Mouse (Mus musculus): Measurements from ENCODE around the gene Rxfp4. TPM values are rescaled to one million over a fixed set of nuclear protein-coding genes. Genes with fewer than 3 reads are reported as not detected.

The Rxfp4 gene
- total RNA-seq, 1 experiment from 2014 or later = not detected

DNA sequence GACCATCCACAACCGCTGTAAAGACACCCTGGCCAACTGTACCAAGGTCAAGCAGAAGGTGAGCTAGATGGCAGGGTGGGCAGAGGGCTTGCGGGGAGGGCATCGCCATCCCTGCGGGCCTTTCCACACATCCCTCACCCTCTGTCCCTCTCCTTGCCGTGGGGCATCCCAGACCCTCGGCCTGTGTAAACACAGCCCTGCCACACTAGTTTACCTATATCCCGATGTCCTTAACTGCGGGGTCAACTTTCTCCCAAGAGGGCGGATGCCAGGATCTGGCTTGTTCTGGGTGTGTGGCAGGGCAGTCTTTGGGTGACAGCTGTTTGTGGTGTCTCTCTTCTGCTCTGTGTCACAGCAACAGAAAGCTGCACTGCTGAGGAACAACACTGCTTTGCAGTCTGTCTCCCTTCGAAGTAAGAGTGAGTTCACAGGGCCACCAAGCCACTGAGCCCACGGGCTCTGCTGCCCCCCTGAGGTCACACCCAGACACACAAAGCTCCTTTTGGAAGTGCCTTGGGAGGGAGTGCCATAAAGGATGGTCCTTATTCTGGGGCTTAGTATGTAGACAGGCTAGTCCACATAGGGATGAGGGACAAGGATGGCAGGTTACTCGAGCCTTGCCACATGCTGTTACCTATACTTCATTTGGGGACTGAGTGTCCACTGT, 20.9 kb downstream of the Rxfp4 start:
- ATAC-seq (ENCODE audit: extremely low read depth, insufficient number of reproducible peaks, low FRiP score, poor library complexity, severe bottlenecking) = peak; percentile 36; the same call in 1 of the 2 replicates

DNA sequence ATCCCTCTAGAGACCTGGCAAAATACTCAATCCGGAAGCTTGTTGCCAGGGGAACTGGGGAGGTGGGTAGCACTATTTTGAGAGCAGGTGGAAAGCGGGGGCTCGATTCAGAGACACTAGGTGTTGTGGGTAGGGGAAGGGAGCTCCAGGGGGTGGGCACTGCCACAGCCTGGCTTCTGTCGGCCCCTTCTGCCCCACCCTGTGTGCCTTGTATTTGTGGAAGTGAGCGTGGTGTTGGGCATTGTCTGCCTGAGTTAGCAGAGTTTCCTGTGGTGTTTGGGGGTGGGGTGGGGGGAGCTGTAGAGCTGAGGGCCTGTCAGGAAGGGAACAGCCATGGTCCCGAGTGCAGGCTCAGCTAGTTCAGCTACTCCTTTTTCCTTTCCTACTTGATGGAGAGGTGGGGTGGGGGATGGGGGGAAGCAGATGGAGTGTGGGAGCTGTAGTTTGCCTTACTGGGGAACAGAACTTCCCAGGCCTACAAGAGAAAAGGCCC, 22.0 kb downstream of the Rxfp4 start:
- no peak for ATAC-seq (ENCODE audit: extremely low read depth, insufficient number of reproducible peaks, low FRiP score, poor library complexity, severe bottlenecking)

DNA sequence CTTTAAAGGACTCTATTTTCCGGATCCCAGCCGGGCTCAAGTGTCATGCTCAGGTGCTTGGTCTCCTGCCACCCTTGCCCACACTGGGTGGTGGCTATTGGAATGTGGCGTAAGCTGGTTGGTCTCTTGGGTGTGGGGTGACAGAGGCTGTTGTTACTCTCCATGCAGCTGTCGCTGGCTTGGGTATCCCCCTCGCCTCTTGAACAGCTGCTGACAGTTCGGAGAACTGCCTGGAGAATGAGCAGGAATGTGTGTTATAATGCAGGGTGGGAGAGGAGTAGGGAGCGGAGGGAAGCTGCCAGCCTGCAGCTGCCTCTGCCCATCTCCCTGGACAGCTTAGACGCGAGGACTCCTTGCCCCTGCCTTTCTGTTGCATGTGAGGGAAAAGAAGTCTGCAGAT, 22.9 kb downstream of the Rxfp4 start:
- ATAC-seq (ENCODE audit: extremely low read depth, insufficient number of reproducible peaks, low FRiP score, poor library complexity, severe bottlenecking) = no peak

DNA sequence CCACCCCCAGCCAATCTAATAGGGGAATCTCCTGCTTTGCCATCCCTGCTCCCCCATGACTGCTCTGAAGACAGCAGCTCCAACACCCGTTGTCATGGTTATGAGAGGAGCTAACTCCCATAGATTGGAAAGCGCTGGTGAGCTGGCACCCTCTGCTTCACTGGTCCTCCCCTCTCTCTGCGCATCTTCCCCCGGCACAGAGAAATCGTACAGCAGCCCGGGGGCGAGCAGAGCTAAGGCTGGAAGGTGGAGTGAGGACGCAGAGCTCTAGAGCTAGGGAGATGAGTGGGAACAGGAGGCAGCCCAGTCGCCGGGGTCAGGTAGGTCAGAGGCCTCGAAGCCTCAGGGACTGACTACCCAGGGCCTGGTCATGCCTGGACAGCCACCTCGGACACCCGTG, 23.7 kb downstream of the Rxfp4 start:
- no peak for ATAC-seq (ENCODE audit: extremely low read depth, insufficient number of reproducible peaks, low FRiP score, poor library complexity, severe bottlenecking)

DNA sequence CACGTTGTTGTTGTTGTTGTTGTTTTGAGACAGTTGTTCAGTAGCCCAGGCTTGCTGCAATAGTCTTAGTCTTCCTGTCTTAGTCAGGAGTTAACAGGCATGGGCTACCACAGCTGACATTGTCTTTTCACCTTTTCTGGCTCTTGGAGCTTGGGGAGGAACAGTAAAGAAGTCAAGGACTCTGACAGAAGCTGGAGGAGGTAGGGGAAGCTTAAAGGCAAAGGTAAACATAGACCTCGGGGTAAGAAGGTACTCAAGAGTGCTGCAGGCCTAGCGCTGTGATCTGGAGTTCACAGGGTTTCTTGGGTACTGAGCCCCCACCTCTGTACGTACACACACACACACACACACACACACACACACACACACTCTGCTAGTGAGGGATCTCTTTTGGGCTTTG, 24.2 kb downstream of the Rxfp4 start:
- no peak for ATAC-seq (ENCODE audit: extremely low read depth, insufficient number of reproducible peaks, low FRiP score, poor library complexity, severe bottlenecking)

DNA sequence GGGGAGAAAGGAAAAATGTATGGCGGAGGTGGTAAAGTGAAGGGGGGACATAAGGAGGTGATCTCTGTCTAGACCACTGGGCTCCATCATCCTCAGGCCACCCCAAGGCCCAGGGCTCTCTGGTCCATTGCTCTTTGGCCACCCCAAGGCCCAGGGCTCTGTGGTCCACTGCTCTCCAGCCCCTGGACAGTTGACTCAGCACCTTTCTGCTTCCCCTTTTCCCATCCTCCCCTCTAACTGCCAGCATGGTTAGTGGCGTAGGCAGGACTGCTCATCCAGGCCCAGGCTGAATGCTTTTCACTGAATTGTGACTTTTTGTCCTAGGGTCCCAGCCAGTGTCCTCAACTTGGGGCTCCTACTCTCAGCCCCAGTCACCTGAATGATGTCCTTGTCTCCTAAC, 25.4 kb downstream of the Rxfp4 start:
- peak; percentile 39 for ATAC-seq (ENCODE audit: extremely low read depth, insufficient number of reproducible peaks, low FRiP score, poor library complexity, severe bottlenecking)

DNA sequence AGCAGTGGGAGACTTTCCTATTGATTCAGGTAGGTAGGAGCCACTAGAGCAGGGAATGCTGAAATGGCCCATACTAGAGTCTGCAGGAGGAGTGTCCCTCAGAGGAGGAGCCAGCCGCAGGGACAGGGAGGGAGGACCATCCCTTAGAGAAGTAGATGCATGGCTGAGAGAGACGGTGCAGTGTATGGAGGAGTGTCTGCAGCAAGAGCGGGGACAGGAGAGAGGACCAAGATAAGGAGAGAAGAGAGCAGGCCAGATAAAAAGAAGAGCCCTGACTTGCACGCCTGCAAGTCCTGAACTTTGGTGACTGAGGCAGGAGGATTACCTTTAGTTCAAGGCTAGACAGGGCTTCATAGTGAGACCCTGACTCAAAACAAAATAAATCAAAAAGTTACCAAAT, 25.8 kb downstream of the Rxfp4 start:
- no peak for ATAC-seq (ENCODE audit: extremely low read depth, insufficient number of reproducible peaks, low FRiP score, poor library complexity, severe bottlenecking)

DNA sequence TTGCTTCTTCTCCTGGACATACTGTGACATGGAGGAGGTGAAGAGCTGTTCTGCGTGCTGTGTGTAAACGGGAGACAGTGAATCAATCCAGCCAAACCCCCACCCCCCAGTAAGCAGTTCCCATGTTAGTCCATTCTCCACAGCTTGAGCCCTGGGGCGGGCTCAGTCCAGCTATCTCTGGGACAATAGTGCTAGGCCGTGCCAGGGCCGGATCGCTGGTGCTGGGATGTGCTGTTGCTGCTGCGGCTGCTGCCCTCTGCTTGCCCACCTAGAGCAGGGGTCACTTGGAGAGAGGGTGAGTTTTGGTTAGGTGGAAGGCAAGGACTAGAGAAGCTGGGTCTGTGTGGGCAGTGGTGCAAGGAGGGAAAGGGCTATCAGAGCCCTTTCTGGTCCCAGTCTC, 26.6 kb downstream of the Rxfp4 start:
- no peak for ATAC-seq (ENCODE audit: extremely low read depth, insufficient number of reproducible peaks, low FRiP score, poor library complexity, severe bottlenecking)

DNA sequence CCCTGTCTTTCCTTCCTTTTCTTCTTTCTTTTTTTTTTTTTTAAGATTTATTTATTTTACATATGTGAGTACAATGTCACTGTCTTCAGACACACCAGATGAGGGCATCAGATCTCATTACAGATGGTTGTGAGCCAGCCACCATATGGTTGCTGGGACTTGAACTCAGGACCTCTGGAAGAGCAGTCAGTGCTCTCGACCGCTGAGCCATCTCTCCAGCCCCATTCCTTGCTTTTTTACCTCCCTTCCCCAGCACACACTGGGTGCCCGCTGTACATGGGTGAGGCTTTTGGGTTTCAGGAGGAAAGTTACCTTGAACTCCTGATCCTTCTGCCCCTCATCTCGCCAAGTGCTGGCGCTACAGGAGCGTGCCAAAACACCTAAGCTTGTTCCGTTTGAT, 27.4 kb downstream of the Rxfp4 start:
- ATAC-seq (ENCODE audit: extremely low read depth, insufficient number of reproducible peaks, low FRiP score, poor library complexity, severe bottlenecking) = no peak

DNA sequence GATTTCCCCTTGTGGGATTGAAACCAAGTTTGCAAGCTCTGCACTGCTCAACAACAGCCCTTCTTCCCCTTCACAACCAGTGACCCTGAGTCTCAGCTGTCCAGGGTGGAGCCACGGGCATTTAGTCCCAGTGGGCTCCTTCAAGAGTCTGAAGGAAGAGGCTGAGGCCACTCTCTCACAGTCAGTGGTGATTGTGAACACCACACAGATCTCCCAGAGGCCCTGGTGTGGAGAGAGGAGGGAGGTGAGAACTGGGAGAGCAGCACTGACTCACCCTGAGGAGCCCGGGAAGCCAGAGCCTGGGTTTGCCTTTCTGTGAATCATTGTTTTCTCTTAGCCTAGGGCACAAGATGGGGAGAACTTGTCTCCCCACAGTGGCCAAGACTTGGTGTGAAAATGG, 28.0 kb downstream of the Rxfp4 start:
- ATAC-seq (ENCODE audit: extremely low read depth, insufficient number of reproducible peaks, low FRiP score, poor library complexity, severe bottlenecking) = no peak

DNA sequence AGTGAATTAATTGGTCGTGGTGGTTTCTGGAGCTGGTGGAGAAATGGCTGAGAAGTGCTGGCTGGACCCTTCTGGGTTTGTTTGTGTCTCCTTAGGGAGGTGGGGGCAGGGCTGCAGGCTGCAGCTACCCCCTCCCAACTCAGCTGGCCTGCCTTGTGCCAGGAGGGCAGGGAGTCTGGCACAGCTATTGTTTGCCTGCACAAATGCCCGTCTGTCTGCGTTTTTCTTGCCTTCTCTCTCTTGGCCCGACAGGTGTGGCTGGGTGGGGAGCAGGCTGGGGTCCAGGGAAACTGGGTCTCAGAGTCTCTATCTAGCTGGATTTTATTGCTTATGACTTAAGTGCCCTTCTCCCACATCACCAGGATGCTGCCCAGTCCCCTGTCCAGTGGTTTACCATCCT, 28.6 kb downstream of the Rxfp4 start:
- ATAC-seq (ENCODE audit: extremely low read depth, insufficient number of reproducible peaks, low FRiP score, poor library complexity, severe bottlenecking) = no peak

DNA sequence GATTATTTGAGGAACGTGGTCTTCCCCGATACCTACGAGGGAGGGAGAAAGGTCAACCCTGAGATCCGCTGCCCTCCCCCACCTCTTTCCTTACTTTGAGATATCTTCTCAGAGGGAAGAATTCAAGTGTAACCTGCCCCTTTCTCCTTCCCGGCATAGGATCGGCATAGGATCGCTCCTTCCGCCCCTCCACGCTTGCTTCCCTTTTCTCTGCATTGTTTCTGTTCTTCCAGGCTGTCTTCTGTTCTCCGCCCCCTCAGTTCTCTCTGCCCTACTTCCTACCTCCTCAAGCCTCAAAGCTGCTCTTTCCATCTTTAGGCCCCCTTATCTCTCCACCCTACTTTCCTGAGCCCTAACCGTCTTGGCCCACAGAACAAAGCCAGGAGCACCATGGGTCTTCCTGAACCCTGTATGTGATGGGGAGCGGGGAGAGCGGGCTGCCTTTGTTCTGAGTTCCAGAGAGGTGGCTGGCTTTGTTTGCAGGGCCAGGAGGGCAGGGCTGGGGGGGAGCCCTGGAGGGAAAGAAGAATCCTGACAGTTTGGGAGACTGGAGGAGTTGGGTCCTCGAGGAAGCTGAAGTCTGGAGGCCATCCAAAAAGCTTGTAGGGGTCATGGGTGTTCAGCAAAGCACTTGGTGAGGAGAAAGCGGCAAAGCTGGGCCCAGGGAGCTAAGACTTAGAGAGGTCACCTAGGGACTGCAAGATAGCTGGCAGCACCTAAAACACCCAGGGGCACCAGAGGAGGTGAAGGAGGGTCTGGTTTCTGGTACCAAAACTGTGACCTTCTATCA, 29.4 kb downstream of the Rxfp4 start:
- no peak for ATAC-seq (ENCODE audit: extremely low read depth, insufficient number of reproducible peaks, low FRiP score, poor library complexity, severe bottlenecking)

DNA sequence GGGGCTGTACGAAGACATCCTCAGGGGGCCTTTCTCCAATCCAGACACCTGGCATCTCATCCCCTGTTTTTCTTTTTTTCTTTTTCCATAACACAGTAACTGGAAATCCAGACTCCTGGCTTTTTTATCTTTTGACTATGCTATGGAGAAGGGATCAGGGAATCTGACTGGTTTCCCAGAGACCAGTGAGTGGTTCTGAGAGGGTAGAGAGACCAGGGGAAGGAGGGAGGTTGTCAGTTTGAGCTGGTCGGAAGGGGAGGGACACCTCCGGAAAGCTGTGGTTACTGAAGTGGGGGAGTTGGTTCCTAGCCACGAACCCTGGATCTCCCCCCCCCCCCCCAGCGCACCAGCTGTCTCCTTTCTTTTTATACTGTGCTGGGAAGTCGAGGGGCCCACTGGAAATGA, 30.0 kb downstream of the Rxfp4 start:
- no peak for ATAC-seq (ENCODE audit: extremely low read depth, insufficient number of reproducible peaks, low FRiP score, poor library complexity, severe bottlenecking)

DNA sequence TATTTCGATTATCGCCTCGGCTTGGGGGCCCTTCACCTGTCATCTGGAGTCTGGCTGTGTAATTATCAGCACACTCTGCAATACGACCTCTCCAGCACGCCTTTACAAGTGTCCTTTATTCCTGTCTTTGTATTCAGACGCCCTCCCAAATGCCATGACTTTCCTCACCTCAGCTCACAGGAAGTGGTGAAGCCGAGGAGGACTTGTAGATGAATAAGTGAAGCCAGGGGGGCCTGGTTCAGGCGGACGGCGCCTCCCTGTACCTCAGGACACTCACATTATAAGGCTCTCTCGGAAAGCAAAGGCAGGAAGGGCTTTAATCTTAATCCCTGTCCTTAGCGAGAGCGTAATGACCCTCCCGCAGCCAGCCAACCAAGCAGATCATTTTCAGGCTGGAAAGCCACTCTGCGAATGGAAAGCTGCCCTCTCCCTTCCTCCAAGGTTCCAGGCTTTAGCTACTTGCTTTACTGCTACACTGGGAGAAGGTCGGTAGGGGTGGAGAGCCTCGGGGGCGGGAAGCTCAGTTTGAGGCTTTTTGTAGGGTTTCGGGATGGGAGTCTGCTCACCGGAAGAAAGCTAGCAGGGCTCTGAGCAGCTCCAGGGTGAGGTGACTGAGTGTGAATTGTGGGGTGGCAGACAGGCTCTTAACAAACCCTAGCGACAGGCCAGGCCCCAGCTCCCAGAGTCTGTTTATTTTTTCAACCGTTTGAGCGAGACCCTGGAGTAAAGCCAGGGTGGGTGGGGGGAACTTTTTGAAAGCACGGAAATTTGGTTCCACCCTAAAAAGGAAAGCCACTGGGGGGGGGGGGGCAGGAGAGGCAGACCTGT, 30.6 kb downstream of the Rxfp4 start:
- ATAC-seq (ENCODE audit: extremely low read depth, insufficient number of reproducible peaks, low FRiP score, poor library complexity, severe bottlenecking) = no peak

DNA sequence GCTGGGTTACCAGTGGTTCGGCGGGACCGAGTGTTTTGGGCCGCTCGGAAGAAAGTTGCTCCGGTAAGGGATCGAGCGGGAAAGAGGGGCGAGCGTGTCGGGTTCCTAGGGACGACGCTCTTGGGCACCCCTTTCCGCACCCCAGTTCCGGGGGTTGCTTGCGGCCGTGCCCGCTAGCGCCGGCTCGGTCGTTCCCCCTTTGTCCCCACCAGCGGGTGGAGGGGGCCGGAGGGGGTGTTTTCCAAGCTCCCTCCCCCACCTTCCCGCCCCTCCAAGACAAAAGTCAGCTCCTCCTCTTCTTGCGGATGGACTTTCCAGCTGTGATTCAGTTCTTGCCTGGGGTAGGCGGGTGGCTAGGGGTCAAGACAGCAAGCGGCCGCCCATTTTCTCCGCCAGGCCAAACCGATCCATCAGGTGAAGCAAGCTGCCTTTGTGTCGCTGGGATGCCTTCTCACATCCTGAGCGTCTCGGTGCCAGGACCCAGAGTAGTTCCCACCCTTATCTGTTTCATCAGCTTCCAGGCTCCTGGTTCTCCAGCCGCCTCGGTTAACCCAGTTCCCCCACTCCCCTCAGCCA, 31.3 kb downstream of the Rxfp4 start:
- ATAC-seq (ENCODE audit: extremely low read depth, insufficient number of reproducible peaks, low FRiP score, poor library complexity, severe bottlenecking) = no peak

DNA sequence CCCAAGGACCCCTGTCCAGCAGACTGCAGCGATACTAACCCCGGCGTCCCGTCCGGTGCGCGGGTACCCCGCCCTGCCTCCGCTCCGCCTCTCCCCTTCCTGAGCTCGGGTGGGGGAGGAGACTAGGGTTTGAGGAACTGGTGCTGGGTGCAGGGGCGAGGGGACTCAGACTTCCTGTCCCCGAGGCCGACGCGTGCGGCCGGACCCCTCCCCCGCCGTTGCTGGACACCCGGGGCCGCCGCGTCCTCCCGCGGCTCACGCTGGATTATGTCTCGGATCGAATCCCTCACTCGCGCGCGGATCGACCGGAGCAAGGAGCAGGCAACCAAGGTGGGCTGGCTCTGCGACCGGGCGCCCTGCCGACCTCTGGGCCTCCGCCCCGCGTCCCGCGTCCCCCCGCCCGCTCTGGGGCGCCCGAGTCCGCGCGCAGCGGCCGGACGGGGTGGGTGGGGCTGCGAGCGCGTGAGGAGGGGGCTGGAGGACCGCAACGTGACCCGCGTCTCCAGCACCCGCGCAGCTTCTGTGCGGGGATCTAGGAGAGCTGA, 31.9 kb downstream of the Rxfp4 start:
- ATAC-seq (ENCODE audit: extremely low read depth, insufficient number of reproducible peaks, low FRiP score, poor library complexity, severe bottlenecking) = peak; percentile 84

DNA sequence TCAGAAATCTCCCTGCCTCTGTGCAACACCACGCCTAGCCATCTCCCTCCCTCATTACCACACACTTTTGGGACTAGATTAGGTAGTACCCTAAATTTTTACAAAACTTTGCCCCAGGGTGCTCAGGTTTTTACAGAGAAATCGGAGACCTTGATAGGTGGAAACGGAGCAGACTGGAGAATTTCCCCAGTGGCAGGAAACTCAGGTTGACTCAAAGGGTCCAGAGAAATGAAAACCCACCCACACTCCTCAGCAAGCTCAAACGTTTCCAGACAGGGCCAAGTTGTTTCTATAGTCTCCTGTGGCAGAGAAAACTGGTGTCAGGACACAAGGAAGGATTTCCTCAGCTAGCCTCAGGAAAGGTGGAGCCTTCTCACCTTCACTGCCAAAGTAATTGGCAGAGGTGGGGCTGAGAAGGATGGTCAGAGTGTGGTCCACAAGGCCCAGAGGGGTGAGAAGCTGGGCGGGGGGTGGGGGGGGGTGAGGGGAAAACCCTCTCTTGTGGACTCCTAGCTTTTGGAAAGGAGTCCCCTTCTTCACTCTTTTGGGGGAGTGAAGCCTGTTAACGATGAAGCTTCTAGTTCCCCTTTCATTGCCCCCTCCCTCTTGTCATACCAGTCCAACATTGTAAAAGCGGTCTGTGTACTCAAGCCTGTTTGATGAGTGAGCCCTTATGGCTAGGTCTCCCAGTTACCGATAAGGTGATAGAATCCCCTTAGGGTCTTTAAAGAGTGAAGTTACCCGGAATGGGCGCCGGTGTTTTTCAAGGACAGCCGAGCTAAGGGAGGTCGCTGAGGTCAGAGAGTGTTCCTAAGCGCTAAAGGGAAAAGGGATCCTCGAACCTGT, 32.6 kb downstream of the Rxfp4 start:
- ATAC-seq (ENCODE audit: extremely low read depth, insufficient number of reproducible peaks, low FRiP score, poor library complexity, severe bottlenecking) = no peak
